Mouse (Mus musculus): ENCODE measurements around the gene Nkiras2. TPM values are rescaled to one million over a fixed set of nuclear protein-coding genes. Genes with fewer than 3 reads are reported as not detected.

Gene Nkiras2
- total RNA-seq, 2 experiments from 2014 or later: 13.1 to 13.7 TPM

Other genes starting within 250 kb of the Nkiras2 start
- 10 to 100 TPM; 44.1 to 49.2 TPM for gene Jup, start 221.5 kb upstream of the Nkiras2 start, total RNA-seq (2021)
- gene P3h4, start 204.4 kb upstream of the Nkiras2 start, total RNA-seq (2021): 10 to 100 TPM in 1 of 2 experiments, 1 to 10 TPM in 1; 7.9 to 10.6 TPM
- 1 to 10 TPM; 5.3 to 6.6 TPM for gene Fkbp10, start 203.5 kb upstream of the Nkiras2 start, total RNA-seq (2021)
- 10 to 100 TPM; 46.3 to 48.5 TPM for gene Nt5c3b, start 177.4 kb upstream of the Nkiras2 start, total RNA-seq (2021)
- gene Klhl10, start 177.3 kb upstream of the Nkiras2 start, total RNA-seq (2021): 1 to 10 TPM in 1 of 2 experiments, under 1 TPM in 1; 0.77 to 1.1 TPM
- gene Klhl11, start 146.5 kb upstream of the Nkiras2 start, total RNA-seq (2021): 10 to 100 TPM; 95.1 to 97.8 TPM
- gene Acly, start 91.2 kb upstream of the Nkiras2 start, total RNA-seq (2021): 100 to 1,000 TPM; 117 to 123 TPM
- gene Ttc25, start 73.6 kb upstream of the Nkiras2 start, total RNA-seq (2021): under 1 TPM; 0.32 to 0.86 TPM
- 100 to 1,000 TPM; 167 to 298 TPM for gene Cnp, start 44.3 kb upstream of the Nkiras2 start, total RNA-seq (2021)
- gene Dnajc7, start 924 bp downstream of the Nkiras2 start, total RNA-seq (2021): 100 to 1,000 TPM; 215 to 247 TPM
- under 1 TPM; 0.39 to 0.47 TPM for gene Zfp385c, start 73.2 kb downstream of the Nkiras2 start, total RNA-seq (2021)
- 1 to 10 TPM; 2.0 to 2.8 TPM for gene Dhx58, start 85.0 kb downstream of the Nkiras2 start, total RNA-seq (2021)
- gene Kat2a, start 93.2 kb downstream of the Nkiras2 start, total RNA-seq (2021): 10 to 100 TPM; 63.1 to 65.4 TPM
- not detected for gene Hspb9, start 94.6 kb downstream of the Nkiras2 start, total RNA-seq (2021)
- gene Rab5c, start 119.0 kb downstream of the Nkiras2 start, total RNA-seq (2021): 100 to 1,000 TPM; 138 to 156 TPM
- 10 to 100 TPM; 12.6 to 19.1 TPM for gene Kcnh4, start 140.7 kb downstream of the Nkiras2 start, total RNA-seq (2021)
- under 1 TPM; 0.59 to 0.77 TPM for gene Hcrt, start 143.7 kb downstream of the Nkiras2 start, total RNA-seq (2021)
- 1 to 10 TPM; 6.6 to 8.0 TPM for gene Ghdc, start 151.7 kb downstream of the Nkiras2 start, total RNA-seq (2021)
- gene Stat5b, start 231.5 kb downstream of the Nkiras2 start, total RNA-seq (2021): 10 to 100 TPM; 22.3 to 23.1 TPM
- gene Stat5a, start 240.1 kb downstream of the Nkiras2 start, total RNA-seq (2021): 1 to 10 TPM; 1.3 to 1.4 TPM

Measured in left cerebral cortex, postnatal 36 days (tissue).